ENCODE assay signal across 14 mouse cellular contexts in the genomic region with DNA sequence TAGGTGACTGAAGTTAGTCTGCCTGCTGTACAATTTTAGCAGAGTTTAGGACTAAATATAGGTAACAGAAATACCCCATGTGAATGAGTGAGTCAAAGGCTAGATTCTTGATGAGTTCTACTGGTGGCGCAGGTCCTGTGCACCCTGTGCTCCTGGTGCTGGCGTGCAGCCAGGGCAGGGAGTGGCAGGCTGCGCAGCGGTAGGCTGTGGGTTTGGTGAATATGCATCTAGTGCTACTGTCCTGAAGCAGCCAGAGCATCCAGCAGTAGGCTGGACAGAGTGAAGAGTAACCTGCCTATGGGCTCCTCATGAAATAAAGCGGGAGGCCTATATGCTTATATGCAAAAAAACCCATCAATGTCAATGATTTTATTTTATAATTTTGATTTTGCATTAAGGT.
DNase-seq lines count a peak whose midpoint lies in the region; ATAC-seq lines count a peak whose summit lies in the region.
"Had no signal": no experiment of that assay in that cellular context is flagged by ENCODE, and none has a peak within 500 bp of the region (broad histone marks: within the 10 kb centered on the region; RNA-seq: fewer than 3 reads in every experiment).

No protein-coding gene starts in this region.

- intact Hi-C loops in heart, postnatal 36 days (cut with DNase I), result no loop called here

- no peak for ATAC-seq in cerebellum, adult (ENCODE audit: insufficient number of reproducible peaks, low FRiP score, low TSS enrichment)
- ATAC-seq in heart, embryonic 15.5 days (replicated peaks; ENCODE audit: insufficient number of reproducible peaks, insufficient read depth, low FRiP score, low read depth), result no peak
- no peak for ATAC-seq in hindbrain, embryonic 11.5 days (ENCODE audit: low FRiP score)
- ATAC-seq: forebrain, embryonic 15.5 days; midbrain, embryonic 15.5 days had no signal

- no peaks in the 10 kb centered on the region for H3K27me3 ChIP-seq in heart, embryonic 15.5 days
- no peaks in the 10 kb centered on the region for H3K27me3 ChIP-seq in hindbrain, embryonic 11.5 days (ENCODE audit: control insufficient read depth, insufficient read depth, low read length)
- H3K27me3 ChIP-seq: embryonic facial prominence, embryonic 12.5 days; forebrain, embryonic 15.5 days; limb, embryonic 12.5 days; lung, embryonic 15.5 days; midbrain, embryonic 15.5 days had no signal

- no peaks in the 10 kb centered on the region; the same call in 1 of the 2 replicates for H3K36me3 ChIP-seq in heart, embryonic 15.5 days
- H3K36me3 ChIP-seq in hindbrain, embryonic 11.5 days (ENCODE audit: control insufficient read depth, insufficient read depth, low read length), result no peaks in the 10 kb centered on the region
- H3K36me3 ChIP-seq: forebrain, embryonic 15.5 days had no signal

- WGBS in heart, embryonic 15.5 days, result 59% methylated on average over 5 of the region's 5 CpGs
- 96% methylated on average over 5 of the region's 5 CpGs for WGBS in hindbrain, embryonic 11.5 days

- no peak overlapping the region for H3K4me3 ChIP-seq in heart, embryonic 15.5 days
- no peak overlapping the region for H3K4me3 ChIP-seq in hindbrain, embryonic 11.5 days (ENCODE audit: low read depth, low read length)
- H3K4me3 ChIP-seq: embryonic facial prominence, embryonic 12.5 days; forebrain, embryonic 15.5 days; limb, embryonic 12.5 days; lung, embryonic 15.5 days; midbrain, embryonic 15.5 days had no signal

- H3K9me3 ChIP-seq in heart, embryonic 15.5 days (replicated peaks), result no peaks in the 10 kb centered on the region
- no peaks in the 10 kb centered on the region for H3K9me3 ChIP-seq in hindbrain, embryonic 11.5 days (ENCODE audit: control insufficient read depth, low read length)
- H3K9me3 ChIP-seq: embryonic facial prominence, embryonic 12.5 days; forebrain, embryonic 15.5 days; G1E; limb, embryonic 12.5 days; lung, embryonic 15.5 days; midbrain, embryonic 15.5 days had no signal

- H3K4me1 ChIP-seq in heart, embryonic 15.5 days (replicated peaks), result peaks cover 51% of the 10 kb centered on the region
- H3K4me1 ChIP-seq in hindbrain, embryonic 11.5 days (replicated peaks; ENCODE audit: control insufficient read depth, insufficient read depth, low read length), result no peaks in the 10 kb centered on the region; the same call in 1 of the 2 replicates
- H3K4me1 ChIP-seq: midbrain, embryonic 15.5 days had no signal

- H3K9ac ChIP-seq in heart, embryonic 15.5 days, result no peak overlapping the region
- no peak overlapping the region for H3K9ac ChIP-seq in hindbrain, embryonic 11.5 days (ENCODE audit: low read depth, low read length)
- H3K9ac ChIP-seq: embryonic facial prominence, embryonic 12.5 days; forebrain, embryonic 15.5 days; limb, embryonic 12.5 days; lung, embryonic 15.5 days; midbrain, embryonic 15.5 days had no signal

- DNase-seq in cerebellum, adult 11-12 months, result peak; percentile 17
- no peak for DNase-seq in heart, postnatal 36 days
- peak; percentile 27 for DNase-seq in urinary bladder, postnatal 25 days (ENCODE audit: low spot score)
- no peak for DNase-seq in urinary bladder, postnatal 10 days (ENCODE audit: low spot score)
- DNase-seq in spleen, adult 12 weeks (ENCODE audit: low spot score), result no peak
- DNase-seq in hindbrain, embryonic 11.5 days (ENCODE audit: low spot score), result no peak

- no peak overlapping the region for H3K4me2 ChIP-seq in heart, embryonic 15.5 days
- H3K4me2 ChIP-seq in hindbrain, embryonic 11.5 days (replicated peaks; ENCODE audit: low read depth, low read length), result no peak overlapping the region
- H3K4me2 ChIP-seq: embryonic facial prominence, embryonic 12.5 days; forebrain, embryonic 15.5 days; limb, embryonic 12.5 days; lung, embryonic 15.5 days; midbrain, embryonic 15.5 days had no signal

- H3K27ac ChIP-seq in heart, embryonic 15.5 days, result peak overlapping the region; percentile 81; the same call in 1 of the 2 replicates
- H3K27ac ChIP-seq in hindbrain, embryonic 11.5 days (ENCODE audit: low read depth, low read length), result no peak overlapping the region
- H3K27ac ChIP-seq: embryonic facial prominence, embryonic 12.5 days; forebrain, embryonic 15.5 days; lung, embryonic 15.5 days; midbrain, embryonic 15.5 days had no signal

Comparison
In these comparisons a context has a peak if more than half of its experiments do, and no peak if none do; other contexts are left out.
1. DNase-seq: peak in cerebellum, adult 11-12 months (single experiment) and urinary bladder, postnatal 25 days (single experiment); none in heart, postnatal 36 days (0 of 2), urinary bladder, postnatal 10 days (single experiment), spleen, adult 12 weeks (single experiment) and hindbrain, embryonic 11.5 days (single experiment).